Mouse (Mus musculus): ENCODE data around the gene Smarcc2.

DNA sequence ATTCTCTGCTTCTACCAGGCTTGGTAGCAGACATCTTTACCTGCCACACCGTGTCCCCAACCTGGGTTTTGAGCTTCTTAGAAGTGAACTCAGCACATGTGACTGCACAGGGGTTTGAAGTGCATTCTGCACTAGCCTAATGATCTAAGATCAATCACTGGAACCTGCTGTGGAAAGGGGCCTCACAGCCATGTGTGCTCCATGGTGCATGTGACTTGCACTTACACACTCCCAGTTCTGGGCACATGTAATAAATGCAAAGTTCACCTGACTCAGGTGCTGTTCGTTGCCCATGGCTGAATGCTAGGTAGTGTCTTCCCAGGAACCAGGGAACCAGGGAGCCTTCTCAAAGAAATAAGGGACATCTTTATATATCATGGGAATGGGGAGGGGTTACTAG is 25.6 kb upstream of the Smarcc2 start:
- no peak for TF ChIP-seq CTCF (IDR thresholded peaks at IDR 0.05)
- TF ChIP-seq EP300 (IDR thresholded peaks at IDR 0.05; ENCODE audit: insufficient read depth, low read depth, low read length) = no peak
- TF ChIP-seq POLR2A (IDR thresholded peaks at IDR 0.05; ENCODE audit: insufficient read depth, low read depth, low read length) = no peak
